Mouse (Mus musculus) embryonic facial prominence, embryonic 10.5 days (tissue): ENCODE measurements at regions not wholly inside any gene's neighbourhood (a gene's known extent, or its start where the extent isn't known, plus 50 kb on each side); places are given as distances from the start of the nearest gene placed in this dataset. TPM values are rescaled to one million over a fixed set of nuclear protein-coding genes. Genes with fewer than 3 reads are reported as not detected.

Experiments used
- DNase-seq: peaks from one replicate; pipeline ENCODE4 v3.0.0-alpha.2; 2017; ENCODE audit warnings: low spot score
- H3K27ac ChIP-seq: fragments of 300-500 bp; sonication (generic); replicated peaks from 2 replicates; pipeline ENCODE4 v1.5.1; 2016; ENCODE audit warnings: mild to moderate bottlenecking
- H3K27me3 ChIP-seq: fragments of 300-500 bp; sonication (generic); replicated peaks from 2 replicates; pipeline ENCODE4 v1.6.1; 2016; ENCODE audit warnings: low read depth, mild to moderate bottlenecking; ENCODE audit not compliant: poor library complexity, severe bottlenecking
- H3K36me3 ChIP-seq: fragments of 300-500 bp; sonication (generic); replicated peaks from 2 replicates; pipeline ENCODE4 v1.6.1; 2016; ENCODE audit warnings: mild to moderate bottlenecking, moderate library complexity
- H3K4me1 ChIP-seq: fragments of 300-500 bp; sonication (generic); 2 replicates; pipeline ENCODE4 v1.6.1; 2016
- H3K4me3 ChIP-seq: fragments of 300-500 bp; sonication (generic); 2 replicates; pipeline ENCODE4 v1.5.1; 2016; ENCODE audit warnings: mild to moderate bottlenecking, moderate library complexity
- H3K9me3 ChIP-seq: fragments of 300-500 bp; sonication (generic); 2 replicates; pipeline ENCODE4 v1.6.1; 2016; ENCODE audit warnings: mild to moderate bottlenecking
- WGBS: fragments of 180-500 bp; shearing (Covaris S2); methylation state at CpG from one replicate; pipeline ENCODE4 v1.1.7; 2016; 5-methylcytosine and 5-hydroxymethylcytosine counted together
- microRNA-seq: library from miRNA; unstranded; fragments of <30 nt; microRNA quantifications from one replicate; pipeline ENCODE4, GENCODE M21; 2017

- 87% methylated on average over 1 of the region's 1 CpGs for WGBS
- no peaks in the 10 kb centered on the region for H3K36me3 ChIP-seq
These were observed 118.8 kb upstream of the Syt1 start for GRCm38 (mm10) chr10:109129552-109130110.

GRCm38 (mm10) chr10:109129068-109129467 is 118.3 kb upstream of the Syt1 start:
- Histone ChIP-seq H3K9me3 (no peaks in the 10 kb centered on the region), H3K27me3 (no peaks in the 10 kb centered on the region), H3K36me3 (no peaks in the 10 kb centered on the region), H3K4me3 (no peak overlapping the region), H3K4me1 (no peaks in the 10 kb centered on the region), H3K27ac (no peak overlapping the region)
- DNase-seq = no peak
- 91% methylated on average over 3 of the region's 3 CpGs for WGBS

More at GRCm38 (mm10) chr10:109129552-109130110, 118.8 kb upstream of the Syt1 start:
- Histone ChIP-seq H3K4me3 (no peak overlapping the region), H3K27ac (no peak overlapping the region), H3K27me3 (no peaks in the 10 kb centered on the region), H3K4me1 (no peaks in the 10 kb centered on the region), H3K9me3 (no peaks in the 10 kb centered on the region)
- no peak for DNase-seq

GRCm38 (mm10) chr10:109126699-109127098 is 115.9 kb upstream of the Syt1 start:
- Histone ChIP-seq H3K36me3 (no peaks in the 10 kb centered on the region), H3K27ac (no peak overlapping the region), H3K4me3 (no peak overlapping the region), H3K27me3 (no peaks in the 10 kb centered on the region), H3K4me1 (no peaks in the 10 kb centered on the region), H3K9me3 (no peaks in the 10 kb centered on the region)
- 94% methylated on average over 2 of the region's 2 CpGs for WGBS
- DNase-seq = no peak

- H3K27me3 ChIP-seq = no peaks in the 10 kb centered on the region
- no peak overlapping the region for H3K4me3 ChIP-seq
- no peak for DNase-seq
- H3K9me3 ChIP-seq = no peaks in the 10 kb centered on the region
- 91% methylated on average over 5 of the region's 5 CpGs for WGBS
- H3K4me1 ChIP-seq = no peaks in the 10 kb centered on the region
- no peak overlapping the region for H3K27ac ChIP-seq
- no peaks in the 10 kb centered on the region for H3K36me3 ChIP-seq
These were observed 106.4 kb upstream of the Syt1 start for GRCm38 (mm10) chr10:109117143-109117542.

GRCm38 (mm10) chr10:109115013-109115627 is 104.3 kb upstream of the Syt1 start:
- DNase-seq = no peak
- H3K4me3 ChIP-seq = no peak overlapping the region
- no peak overlapping the region for H3K27ac ChIP-seq
- H3K4me1 ChIP-seq = no peaks in the 10 kb centered on the region
- H3K36me3 ChIP-seq = no peaks in the 10 kb centered on the region
- H3K9me3 ChIP-seq = no peaks in the 10 kb centered on the region
- H3K27me3 ChIP-seq = no peaks in the 10 kb centered on the region
- WGBS = 83% methylated on average over 4 of the region's 4 CpGs

- no peaks in the 10 kb centered on the region for H3K27me3 ChIP-seq
- H3K27ac ChIP-seq = no peak overlapping the region
- H3K4me3 ChIP-seq = no peak overlapping the region
- no peak for DNase-seq
- no peaks in the 10 kb centered on the region for H3K36me3 ChIP-seq
- no peaks in the 10 kb centered on the region for H3K4me1 ChIP-seq
- H3K9me3 ChIP-seq = no peaks in the 10 kb centered on the region
- WGBS = 86% methylated on average over 2 of the region's 2 CpGs
These were observed 95.0 kb upstream of the Syt1 start for GRCm38 (mm10) chr10:109105781-109106180.

- Histone ChIP-seq H3K4me1 (no peaks in the 10 kb centered on the region), H3K27me3 (no peaks in the 10 kb centered on the region), H3K27ac (no peak overlapping the region), H3K9me3 (no peaks in the 10 kb centered on the region), H3K4me3 (no peak overlapping the region), H3K36me3 (no peaks in the 10 kb centered on the region)
- DNase-seq = no peak
- 80% methylated on average over 4 of the region's 4 CpGs for WGBS
These were observed 81.4 kb upstream of the Syt1 start for GRCm38 (mm10) chr10:109092219-109092618.

- DNase-seq = no peak
- H3K27ac ChIP-seq = no peak overlapping the region
- H3K9me3 ChIP-seq = no peaks in the 10 kb centered on the region
- no peaks in the 10 kb centered on the region for H3K4me1 ChIP-seq
- 45% methylated on average over 7 of the region's 7 CpGs for WGBS
- H3K36me3 ChIP-seq = no peaks in the 10 kb centered on the region
- H3K27me3 ChIP-seq = no peaks in the 10 kb centered on the region
- H3K4me3 ChIP-seq = no peak overlapping the region
These were observed 69.0 kb upstream of the Syt1 start for GRCm38 (mm10) chr10:109079773-109080172.

- no peak for DNase-seq
- H3K9me3 ChIP-seq = no peaks in the 10 kb centered on the region
- 87% methylated on average over 7 of the region's 7 CpGs for WGBS
- no peaks in the 10 kb centered on the region for H3K27me3 ChIP-seq
- H3K36me3 ChIP-seq = no peaks in the 10 kb centered on the region
- no peaks in the 10 kb centered on the region for H3K4me1 ChIP-seq
- no peak overlapping the region for H3K27ac ChIP-seq
- no peak overlapping the region for H3K4me3 ChIP-seq
These were observed 63.4 kb upstream of the Syt1 start for GRCm38 (mm10) chr10:109074218-109074617.

Small RNA genes lying in the stretch of these regions (microRNA-seq; reads per million reads assigned to microRNA genes)
- gene Gm44495 = not detected
